Mouse (Mus musculus): ENCODE results near the gene Tnfrsf12a.

- TF ChIP-seq ZC3H11A (IDR thresholded peaks at IDR 0.05; ENCODE audit: borderline replicate concordance, low read depth, low read length) (no peak), CHD2 (IDR thresholded peaks at IDR 0.05; ENCODE audit: low read depth, low read length) (no peak), ZNF384 (IDR thresholded peaks at IDR 0.05; ENCODE audit: low read depth, low read length) (no peak), MAFK (IDR thresholded peaks at IDR 0.05; ENCODE audit: insufficient read depth, low read depth, low read length) (no peak)
Measured at GRCm38 (mm10) chr17:23627813-23628212, 49.5 kb downstream of the Tnfrsf12a start.

Data from ES-E14 (cell line).